Comparison of ENCODE assay signal across 17 mouse cellular contexts in the genomic region with DNA sequence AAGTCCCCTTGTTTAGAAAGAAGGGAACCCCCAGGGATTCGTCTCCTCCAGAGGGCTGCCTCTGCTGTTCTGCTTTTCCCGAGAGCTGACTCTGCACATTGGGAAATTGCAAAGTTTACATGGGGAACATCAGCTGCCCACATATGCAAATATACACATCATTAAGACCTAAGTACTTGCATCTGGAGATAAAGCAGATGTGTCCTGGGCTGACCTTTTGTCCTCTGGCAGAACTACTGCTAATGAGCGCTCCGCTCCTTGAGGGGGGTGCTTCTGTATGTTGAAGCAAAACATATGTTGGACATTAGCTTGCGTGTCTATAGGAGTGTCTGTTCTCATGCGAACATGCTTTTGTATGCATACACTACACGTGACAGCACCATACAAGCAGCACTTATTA. TPM values are rescaled to one million over a fixed set of nuclear protein-coding genes. Genes with fewer than 3 reads are reported as not detected.
DNase-seq lines count a peak whose midpoint lies in the region; ATAC-seq lines count a peak whose summit lies in the region.
"Had no signal": no experiment of that assay in that cellular context is flagged by ENCODE, and none has a peak within 500 bp of the region (broad histone marks: within the 10 kb centered on the region; RNA-seq: fewer than 3 reads in every experiment).

No protein-coding gene starts in this region.

- DNase-seq in heart, embryonic 10.5 days (ENCODE audit: low spot score), result peak; percentile 53
- no peak for DNase-seq in heart, postnatal 4 days
- DNase-seq in lung, postnatal 10 days, result peak; percentile 73
- no peak for DNase-seq in lung, postnatal 36 days
- peak; percentile 37 for DNase-seq in limb, embryonic 11.5 days (ENCODE audit: low spot score)
- no peak for DNase-seq in c-Kit-positive CD71-positive TER-119-positive erythroid progenitor cells, embryonic 14.5 days (ENCODE audit: low spot score)
- DNase-seq in spleen, postnatal 4 days (ENCODE audit: low spot score in 2 of 2), result no peak
- DNase-seq: forebrain, postnatal 0 days; heart, adult 18-20 months; thymus, adult 2 months had no signal

- H3K9me3 ChIP-seq in heart, embryonic 10.5 days, result no peaks in the 10 kb centered on the region
- no peaks in the 10 kb centered on the region for H3K9me3 ChIP-seq in limb, embryonic 11.5 days (ENCODE audit: control insufficient read depth, low read length)
- no peaks in the 10 kb centered on the region for H3K9me3 ChIP-seq in stomach, embryonic 16.5 days (replicated peaks; ENCODE audit: control insufficient read depth, low read length)
- H3K9me3 ChIP-seq: hindbrain, embryonic 15.5 days; neural tube, embryonic 13.5 days had no signal

- H3K4me1 ChIP-seq in heart, embryonic 10.5 days, result peaks cover 23% of the 10 kb centered on the region
- no peaks in the 10 kb centered on the region for H3K4me1 ChIP-seq in limb, embryonic 11.5 days (ENCODE audit: control insufficient read depth, insufficient read depth, low read length)
- peaks cover 19% of the 10 kb centered on the region for H3K4me1 ChIP-seq in stomach, embryonic 16.5 days (ENCODE audit: control insufficient read depth, insufficient read depth, low read length)
- H3K4me1 ChIP-seq: hindbrain, embryonic 15.5 days had no signal

- no peaks in the 10 kb centered on the region for H3K36me3 ChIP-seq in heart, embryonic 10.5 days
- no peaks in the 10 kb centered on the region for H3K36me3 ChIP-seq in limb, embryonic 11.5 days (ENCODE audit: control insufficient read depth, insufficient read depth, low read length)
- H3K36me3 ChIP-seq in stomach, embryonic 16.5 days (ENCODE audit: control insufficient read depth, insufficient read depth, low read length), result no peaks in the 10 kb centered on the region
- H3K36me3 ChIP-seq: hindbrain, embryonic 15.5 days; neural tube, embryonic 13.5 days had no signal

- no peak overlapping the region for H3K27ac ChIP-seq in heart, embryonic 10.5 days
- no peak overlapping the region for H3K27ac ChIP-seq in limb, embryonic 11.5 days (replicated peaks; ENCODE audit: low read depth, low read length)
- H3K27ac ChIP-seq in stomach, embryonic 16.5 days (ENCODE audit: low read length), result peak overlapping the region; percentile 79
- H3K27ac ChIP-seq: hindbrain, embryonic 15.5 days; layer of hippocampus, adult 2 months; neural tube, embryonic 13.5 days had no signal

- H3K9ac ChIP-seq in limb, embryonic 11.5 days (ENCODE audit: low read length), result no peak overlapping the region
- H3K9ac ChIP-seq in stomach, embryonic 16.5 days (ENCODE audit: low read length), result no peak overlapping the region
- H3K9ac ChIP-seq: forebrain, postnatal 0 days; hindbrain, embryonic 15.5 days; neural tube, embryonic 13.5 days had no signal

- no peak for ATAC-seq in limb, embryonic 11.5 days (ENCODE audit: insufficient number of reproducible peaks, low FRiP score, low TSS enrichment, low read depth)
- ATAC-seq in stomach, embryonic 16.5 days (ENCODE audit: insufficient read depth, low FRiP score), result peak; percentile 86
- ATAC-seq: forebrain, postnatal 0 days had no signal

- WGBS in heart, embryonic 10.5 days, result 79% methylated on average over 7 of the region's 7 CpGs
- WGBS in limb, embryonic 11.5 days, result 48% methylated on average over 7 of the region's 7 CpGs
- 49% methylated on average over 7 of the region's 7 CpGs for WGBS in stomach, embryonic 16.5 days

- H3K27me3 ChIP-seq in heart, embryonic 10.5 days (ENCODE audit: insufficient read depth, poor library complexity, severe bottlenecking), result no peaks in the 10 kb centered on the region
- H3K27me3 ChIP-seq in limb, embryonic 11.5 days (ENCODE audit: control insufficient read depth, insufficient read depth, low read length), result no peaks in the 10 kb centered on the region
- H3K27me3 ChIP-seq in stomach, embryonic 16.5 days (ENCODE audit: control insufficient read depth, insufficient read depth, low read length), result no peaks in the 10 kb centered on the region
- H3K27me3 ChIP-seq: hindbrain, embryonic 15.5 days; neural tube, embryonic 13.5 days had no signal

- no peak overlapping the region for H3K4me3 ChIP-seq in heart, embryonic 10.5 days
- no peak overlapping the region for H3K4me3 ChIP-seq in limb, embryonic 11.5 days (ENCODE audit: low read depth, low read length)
- no peak overlapping the region for H3K4me3 ChIP-seq in stomach, embryonic 16.5 days (replicated peaks; ENCODE audit: low read length)
- H3K4me3 ChIP-seq: hindbrain, embryonic 15.5 days; layer of hippocampus, adult 2 months; neural tube, embryonic 13.5 days had no signal

- no peak overlapping the region for H3K4me2 ChIP-seq in limb, embryonic 11.5 days (ENCODE audit: low read depth, severe bottlenecking)
- no peak overlapping the region for H3K4me2 ChIP-seq in stomach, embryonic 16.5 days (ENCODE audit: low read depth, low read length)
- H3K4me2 ChIP-seq: hindbrain, embryonic 15.5 days; midbrain, embryonic 11.5 days; neural tube, embryonic 13.5 days had no signal

RNA-seq across cellular contexts. Expression of gene BC017158, which starts 23.3 kb away (rescaled TPM):
- 20.3 and 25.1 TPM in 2 replicates for polyA plus RNA-seq in heart, embryonic 10.5 days (2016; fragmentation: Nextera tagmentation; extraction: Ambion mirVana)
- 10 to 100 TPM; 12.4 to 13.1 TPM for total RNA-seq in heart, postnatal 4 days (2021)
- polyA plus RNA-seq in limb, embryonic 11.5 days (2014; fragmentation: Nextera tagmentation; extraction: Ambion mirVana), result 25.4 and 31.0 TPM in 2 replicates
- polyA plus RNA-seq in stomach, embryonic 16.5 days (2015; fragmentation: Nextera tagmentation; extraction: Ambion mirVana), result 33.6 and 35.5 TPM in 2 replicates

RNA-seq across cellular contexts. Expression of gene Slc5a2, which starts 55.8 kb away (rescaled TPM):
- 0.37 and 0.48 TPM in 2 replicates for polyA plus RNA-seq in heart, embryonic 10.5 days (2016; fragmentation: Nextera tagmentation; extraction: Ambion mirVana)
- total RNA-seq in heart, postnatal 4 days (2021), result not detected
- not detected in 2 replicates for polyA plus RNA-seq in limb, embryonic 11.5 days (2014; fragmentation: Nextera tagmentation; extraction: Ambion mirVana)
- 0.67 and 0.72 TPM in 2 replicates for polyA plus RNA-seq in stomach, embryonic 16.5 days (2015; fragmentation: Nextera tagmentation; extraction: Ambion mirVana)
- total RNA-seq: forebrain, postnatal 0 days; heart, adult 18-20 months; layer of hippocampus, adult 2 months; left cerebral cortex, postnatal 36 days had no signal
- polyA plus RNA-seq: cortical plate, adult 2 months; hindbrain, embryonic 15.5 days; neural tube, embryonic 13.5 days had no signal

Comparison
In these comparisons a context has a peak if more than half of its experiments do, and no peak if none do; other contexts are left out.
1. DNase-seq: peak in heart, embryonic 10.5 days (single experiment), lung, postnatal 10 days (single experiment) and limb, embryonic 11.5 days (single experiment); none in heart, postnatal 4 days (single experiment), lung, postnatal 36 days (single experiment), c-Kit-positive CD71-positive TER-119-positive erythroid progenitor cells, embryonic 14.5 days (single experiment) and spleen, postnatal 4 days (0 of 2).